Mouse (Mus musculus) ES-E14 (cell line): ENCODE data around the gene Tmem72.

Experiments
- CHD2 ChIP-seq: IDR thresholded peaks from 2 replicates; pipeline ENCODE4 v1.6.1; 2014; ENCODE audit warnings: mild to moderate bottlenecking, low read depth, low read length, inconsistent platforms
- HCFC1 ChIP-seq: IDR thresholded peaks from 2 replicates; pipeline ENCODE4 v1.6.1; 2012; ENCODE audit warnings: low read length, inconsistent platforms, borderline replicate concordance; ENCODE audit not compliant: insufficient read depth
- MAFK ChIP-seq: IDR thresholded peaks from 2 replicates; pipeline ENCODE4 v1.6.1; 2014; ENCODE audit warnings: mild to moderate bottlenecking, low read depth, low read length, inconsistent platforms; ENCODE audit not compliant: insufficient read depth
- ZC3H11A ChIP-seq: IDR thresholded peaks from 2 replicates; pipeline ENCODE4 v1.6.1; 2012; ENCODE audit warnings: low read depth, mild to moderate bottlenecking, inconsistent platforms, low read length, borderline replicate concordance
- ZNF384 ChIP-seq: IDR thresholded peaks from 2 replicates; pipeline ENCODE4 v1.6.1; 2012; ENCODE audit warnings: low read depth, low read length, inconsistent platforms

DNA sequence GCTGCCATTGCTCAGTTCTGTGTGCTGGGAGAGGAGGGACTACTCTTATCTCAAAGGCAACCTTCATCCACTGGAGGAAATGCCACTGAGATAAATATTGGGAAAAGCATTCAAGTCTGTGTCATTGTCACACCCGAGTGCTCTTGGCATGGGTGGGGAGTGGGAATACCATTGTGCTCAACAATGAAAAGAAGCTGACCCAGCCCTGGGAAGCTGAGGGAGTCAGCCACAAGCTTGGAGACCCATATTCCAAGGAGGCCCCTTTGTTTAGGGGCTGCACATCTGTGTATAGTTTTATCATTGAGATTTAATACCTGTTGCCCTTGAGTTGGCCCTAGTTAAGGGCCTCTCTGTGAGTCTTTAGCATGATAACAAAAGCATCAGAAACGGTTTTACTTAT, 77.0 kb downstream of the Tmem72 start:
- no peak for TF ChIP-seq HCFC1
- no peak for TF ChIP-seq ZC3H11A
- no peak for TF ChIP-seq CHD2
- no peak for TF ChIP-seq ZNF384
- TF ChIP-seq MAFK: no peak
